Mouse (Mus musculus) lung, postnatal 14 days (tissue): ENCODE measurements around the gene Gm49395.

Experiments used
- DNase-seq: peaks from one replicate; pipeline ENCODE4 v3.0.0; 2021

Gene Gm49395

GRCm38 (mm10) chr13:115101355-115102191 lies at the start of gene Gm49395, which contains the start of gene Itga1:
Gene Gm49395 (minus strand): TSS chr13:115101921.
Gene Itga1 (minus strand): TSS chr13:115101964.
- peak; percentile 86 for DNase-seq

GRCm38 (mm10) chr13:115150602-115151001 lies 48.9 kb upstream of the Gm49395 start:
- no peak for DNase-seq

- DNase-seq, result no peak
Observed at GRCm38 (mm10) chr13:115149849-115150248, 48.1 kb upstream of the Gm49395 start.

GRCm38 (mm10) chr13:115143575-115143974 lies 41.9 kb upstream of the Gm49395 start:
- DNase-seq, result no peak

- DNase-seq, result no peak
Observed at GRCm38 (mm10) chr13:115142066-115142465, 40.3 kb upstream of the Gm49395 start.

GRCm38 (mm10) chr13:115138513-115138912 lies 36.8 kb upstream of the Gm49395 start:
- DNase-seq, result no peak

- no peak for DNase-seq
Observed at GRCm38 (mm10) chr13:115136761-115137160, 35.0 kb upstream of the Gm49395 start.

GRCm38 (mm10) chr13:115132435-115132834 lies 30.7 kb upstream of the Gm49395 start:
- DNase-seq, result no peak

GRCm38 (mm10) chr13:115131381-115131780 lies 29.7 kb upstream of the Gm49395 start:
- DNase-seq, result no peak

GRCm38 (mm10) chr13:115130035-115130434 lies 28.3 kb upstream of the Gm49395 start:
- no peak for DNase-seq

GRCm38 (mm10) chr13:115127826-115128225 lies 26.1 kb upstream of the Gm49395 start:
- no peak for DNase-seq

GRCm38 (mm10) chr13:115126534-115126933 lies 24.8 kb upstream of the Gm49395 start:
- DNase-seq, result no peak

GRCm38 (mm10) chr13:115125130-115125529 lies 23.4 kb upstream of the Gm49395 start:
- DNase-seq, result no peak

GRCm38 (mm10) chr13:115124521-115124920 lies 22.8 kb upstream of the Gm49395 start:
- no peak for DNase-seq

- DNase-seq, result no peak
Observed at GRCm38 (mm10) chr13:115118756-115119155, 17.0 kb upstream of the Gm49395 start.

GRCm38 (mm10) chr13:115118195-115118594 lies 16.5 kb upstream of the Gm49395 start:
- no peak for DNase-seq

- no peak for DNase-seq
Observed at GRCm38 (mm10) chr13:115116930-115117621, 15.4 kb upstream of the Gm49395 start.

- DNase-seq, result no peak
Observed at GRCm38 (mm10) chr13:115109628-115110027, 7.9 kb upstream of the Gm49395 start.

- DNase-seq, result no peak
Observed at GRCm38 (mm10) chr13:115107436-115107835, 5.7 kb upstream of the Gm49395 start.

- no peak for DNase-seq
Observed at GRCm38 (mm10) chr13:115106183-115106582, 4.5 kb upstream of the Gm49395 start.

GRCm38 (mm10) chr13:115102754-115103153 lies 1.0 kb upstream of the Gm49395 start:
- no peak for DNase-seq

- DNase-seq, result no peak
Observed at GRCm38 (mm10) chr13:115100381-115101177, 1.1 kb downstream of the Gm49395 start.

- DNase-seq, result no peak
Observed at GRCm38 (mm10) chr13:115099381-115099780, 2.3 kb downstream of the Gm49395 start.
